Mouse (Mus musculus): Measurements from ENCODE around the gene Zc2hc1c.
"Not testable (repeated sequence)": the region's sequence is repeated elsewhere in the genome, so short reads cannot be mapped to it uniquely, and the experiment has no call there.

Zc2hc1c gene

GRCm38 (mm10) chr12:85278919-85279318, 9.5 kb upstream of the Zc2hc1c start:
- DNase-seq (ENCODE audit: low read depth, low spot score): no peak
- Histone ChIP-seq H3K36me3 (ENCODE audit: control insufficient read depth, insufficient read depth, low read length, poor library complexity, severe bottlenecking) (no peaks in the 10 kb centered on the region), H3K27me3 (ENCODE audit: control insufficient read depth, insufficient read depth, low read length, poor library complexity, severe bottlenecking) (no peaks in the 10 kb centered on the region)

GRCm38 (mm10) chr12:85279396-85280080, 8.9 kb upstream of the Zc2hc1c start:
- no peaks in the 10 kb centered on the region for H3K36me3 ChIP-seq (ENCODE audit: control insufficient read depth, insufficient read depth, low read length, poor library complexity, severe bottlenecking)
- no peak for DNase-seq (ENCODE audit: low read depth, low spot score)
- H3K27me3 ChIP-seq (ENCODE audit: control insufficient read depth, insufficient read depth, low read length, poor library complexity, severe bottlenecking): no peaks in the 10 kb centered on the region

GRCm38 (mm10) chr12:85280105-85280844, 8.1 kb upstream of the Zc2hc1c start:
- Histone ChIP-seq H3K27me3 (ENCODE audit: control insufficient read depth, insufficient read depth, low read length, poor library complexity, severe bottlenecking) (no peaks in the 10 kb centered on the region), H3K36me3 (ENCODE audit: control insufficient read depth, insufficient read depth, low read length, poor library complexity, severe bottlenecking) (no peaks in the 10 kb centered on the region)
- peak; percentile 96 for DNase-seq (ENCODE audit: low read depth, low spot score)

- H3K27me3 ChIP-seq (ENCODE audit: control insufficient read depth, insufficient read depth, low read length, poor library complexity, severe bottlenecking): no peaks in the 10 kb centered on the region
- no peak for DNase-seq (ENCODE audit: low read depth, low spot score)
- H3K36me3 ChIP-seq (ENCODE audit: control insufficient read depth, insufficient read depth, low read length, poor library complexity, severe bottlenecking): no peaks in the 10 kb centered on the region
Measured at GRCm38 (mm10) chr12:85280845-85281651, 7.3 kb upstream of the Zc2hc1c start.

- H3K36me3 ChIP-seq (ENCODE audit: control insufficient read depth, insufficient read depth, low read length, poor library complexity, severe bottlenecking); H3K27me3 ChIP-seq (ENCODE audit: control insufficient read depth, insufficient read depth, low read length, poor library complexity, severe bottlenecking); DNase-seq (ENCODE audit: low read depth, low spot score): not testable (repeated sequence)
Measured at GRCm38 (mm10) chr12:85281756-85282155, 6.6 kb upstream of the Zc2hc1c start.

- H3K36me3 ChIP-seq (ENCODE audit: control insufficient read depth, insufficient read depth, low read length, poor library complexity, severe bottlenecking): no peaks in the 10 kb centered on the region
- H3K27me3 ChIP-seq (ENCODE audit: control insufficient read depth, insufficient read depth, low read length, poor library complexity, severe bottlenecking): no peaks in the 10 kb centered on the region
- peak; percentile 25 for DNase-seq (ENCODE audit: low read depth, low spot score)
Measured at GRCm38 (mm10) chr12:85284331-85284730, 4.1 kb upstream of the Zc2hc1c start.

GRCm38 (mm10) chr12:85284996-85285395, 3.4 kb upstream of the Zc2hc1c start:
- Histone ChIP-seq H3K27me3 (ENCODE audit: control insufficient read depth, insufficient read depth, low read length, poor library complexity, severe bottlenecking) (no peaks in the 10 kb centered on the region), H3K36me3 (ENCODE audit: control insufficient read depth, insufficient read depth, low read length, poor library complexity, severe bottlenecking) (no peaks in the 10 kb centered on the region)
- no peak for DNase-seq (ENCODE audit: low read depth, low spot score)

GRCm38 (mm10) chr12:85286941-85287340, 1.4 kb upstream of the Zc2hc1c start:
- Histone ChIP-seq H3K27me3 (ENCODE audit: control insufficient read depth, insufficient read depth, low read length, poor library complexity, severe bottlenecking) (no peaks in the 10 kb centered on the region; the same call in 1 of the 2 replicates), H3K36me3 (ENCODE audit: control insufficient read depth, insufficient read depth, low read length, poor library complexity, severe bottlenecking) (no peaks in the 10 kb centered on the region)
- DNase-seq (ENCODE audit: low read depth, low spot score): peak; percentile 61

GRCm38 (mm10) chr12:85287809-85288485, 444 bp upstream of the Zc2hc1c start, which contains the start of gene Acyp1:
TSS of gene Acyp1 (minus strand) at chr12:85288438.
- Histone ChIP-seq H3K27me3 (ENCODE audit: control insufficient read depth, insufficient read depth, low read length, poor library complexity, severe bottlenecking) (no peaks in the 10 kb centered on the region; the same call in 1 of the 2 replicates), H3K36me3 (ENCODE audit: control insufficient read depth, insufficient read depth, low read length, poor library complexity, severe bottlenecking) (no peaks in the 10 kb centered on the region)
- no peak for DNase-seq (ENCODE audit: low read depth, low spot score)

- Histone ChIP-seq H3K36me3 (ENCODE audit: control insufficient read depth, insufficient read depth, low read length, poor library complexity, severe bottlenecking) (no peaks in the 10 kb centered on the region), H3K27me3 (ENCODE audit: control insufficient read depth, insufficient read depth, low read length, poor library complexity, severe bottlenecking) (no peaks in the 10 kb centered on the region; the same call in 1 of the 2 replicates)
- no peak for DNase-seq (ENCODE audit: low read depth, low spot score)
Measured at GRCm38 (mm10) chr12:85289157-85290000, 988 bp downstream of the Zc2hc1c start.

- DNase-seq (ENCODE audit: low read depth, low spot score): no peak
- Histone ChIP-seq H3K27me3 (ENCODE audit: control insufficient read depth, insufficient read depth, low read length, poor library complexity, severe bottlenecking) (no peaks in the 10 kb centered on the region; the same call in 1 of the 2 replicates), H3K36me3 (ENCODE audit: control insufficient read depth, insufficient read depth, low read length, poor library complexity, severe bottlenecking) (no peaks in the 10 kb centered on the region)
Measured at GRCm38 (mm10) chr12:85290633-85291032, 2.2 kb downstream of the Zc2hc1c start.

- H3K36me3 ChIP-seq (ENCODE audit: control insufficient read depth, insufficient read depth, low read length, poor library complexity, severe bottlenecking): no peaks in the 10 kb centered on the region
- no peaks in the 10 kb centered on the region; the same call in 1 of the 2 replicates for H3K27me3 ChIP-seq (ENCODE audit: control insufficient read depth, insufficient read depth, low read length, poor library complexity, severe bottlenecking)
- no peak for DNase-seq (ENCODE audit: low read depth, low spot score)
Measured at GRCm38 (mm10) chr12:85291541-85291940, 3.1 kb downstream of the Zc2hc1c start.

- H3K27me3 ChIP-seq (ENCODE audit: control insufficient read depth, insufficient read depth, low read length, poor library complexity, severe bottlenecking): no peaks in the 10 kb centered on the region; the same call in 1 of the 2 replicates
- no peaks in the 10 kb centered on the region for H3K36me3 ChIP-seq (ENCODE audit: control insufficient read depth, insufficient read depth, low read length, poor library complexity, severe bottlenecking)
- no peak for DNase-seq (ENCODE audit: low read depth, low spot score)
Measured at GRCm38 (mm10) chr12:85292288-85292687, 3.9 kb downstream of the Zc2hc1c start.
